Mouse (Mus musculus): ENCODE data around the gene Olfr420. TPM values are rescaled to one million over a fixed set of nuclear protein-coding genes. Genes with fewer than 3 reads are reported as not detected.

Gene Olfr420
- not detected for total RNA-seq (2021)

GRCm38 (mm10) chr1:174155333-174155732 lies at the start of gene Olfr420:
TSS of gene Olfr420 (plus strand) at chr1:174155633.
- intact Hi-C loops (cut with DNase I) = no loop called here
- DNase-seq (ENCODE audit: low spot score in 2 of 2) = no peak

GRCm38 (mm10) chr1:174121062-174121461 lies 34.4 kb upstream of the Olfr420 start, which contains the start of gene Olfr231:
TSS of gene Olfr231 (minus strand) at chr1:174121162.
- intact Hi-C loops (cut with DNase I) = no loop called here
- DNase-seq (ENCODE audit: low spot score in 2 of 2) = no peak

- no peak for DNase-seq (ENCODE audit: low spot score in 2 of 2)
- intact Hi-C loops (cut with DNase I) = no loop called here
Measured at GRCm38 (mm10) chr1:174131217-174131616, 24.2 kb upstream of the Olfr420 start, which contains the start of gene Olfr424. TSS of gene Olfr424 (plus strand) at chr1:174131517.

DNA sequence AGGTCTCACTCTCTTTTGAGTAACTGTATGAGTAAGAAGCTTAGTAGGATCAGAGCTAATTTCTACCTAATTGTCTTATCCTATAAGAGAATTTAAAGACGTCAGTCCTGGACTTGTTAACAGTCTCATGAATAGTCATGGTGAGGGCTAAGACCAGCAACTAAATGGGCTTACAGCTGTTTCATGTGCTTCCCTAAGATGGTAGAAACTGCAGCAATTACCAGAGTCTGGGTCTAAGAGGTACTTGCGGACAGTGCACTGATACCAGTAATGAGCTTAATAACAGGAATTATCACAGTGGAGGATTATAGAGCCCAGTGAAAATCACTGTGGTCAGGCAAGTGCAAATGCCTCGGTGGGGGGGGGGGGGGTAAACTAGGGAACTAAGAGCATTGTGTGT lies 23.4 kb upstream of the Olfr420 start:
- intact Hi-C loops (cut with DNase I) = no loop called here

DNA sequence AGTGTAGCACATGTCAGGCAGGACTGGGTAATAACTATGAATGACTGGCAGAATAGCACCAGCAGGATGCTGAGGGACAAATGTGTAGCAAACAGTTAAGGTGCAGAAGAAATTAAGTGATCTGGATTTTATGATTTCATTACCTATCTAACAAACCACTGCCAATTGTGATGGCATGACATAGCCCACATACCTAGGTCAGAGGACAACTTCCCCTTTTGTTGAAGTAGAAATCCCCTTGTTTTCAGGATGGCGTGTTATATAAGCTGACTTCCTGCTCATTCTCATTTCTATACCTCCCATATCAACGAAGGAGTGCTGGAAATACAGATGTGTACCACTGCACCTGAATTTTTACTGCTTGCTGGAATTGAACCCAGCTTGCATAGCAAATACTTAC lies 14.0 kb upstream of the Olfr420 start:
- no peak for DNase-seq (ENCODE audit: low spot score in 2 of 2)
- intact Hi-C loops (cut with DNase I) = no loop called here

More for the DNA sequence above, 23.4 kb upstream of the Olfr420 start:
- no peak for DNase-seq (ENCODE audit: low spot score in 2 of 2)

GRCm38 (mm10) chr1:174146696-174147095 lies 8.7 kb upstream of the Olfr420 start:
- intact Hi-C loops (cut with DNase I) = no loop called here
- DNase-seq (ENCODE audit: low spot score in 2 of 2) = no peak

- no peak for DNase-seq (ENCODE audit: low spot score in 2 of 2)
- intact Hi-C loops (cut with DNase I) = no loop called here
Measured at GRCm38 (mm10) chr1:174149289-174149688, 6.1 kb upstream of the Olfr420 start.

- intact Hi-C loops (cut with DNase I) = no loop called here
- no peak for DNase-seq (ENCODE audit: low spot score in 2 of 2)
Measured at GRCm38 (mm10) chr1:174157622-174158021, 2.2 kb downstream of the Olfr420 start.

GRCm38 (mm10) chr1:174158512-174158911 lies 3.1 kb downstream of the Olfr420 start:
- intact Hi-C loops (cut with DNase I) = no loop called here
- no peak for DNase-seq (ENCODE audit: low spot score in 2 of 2)

DNA sequence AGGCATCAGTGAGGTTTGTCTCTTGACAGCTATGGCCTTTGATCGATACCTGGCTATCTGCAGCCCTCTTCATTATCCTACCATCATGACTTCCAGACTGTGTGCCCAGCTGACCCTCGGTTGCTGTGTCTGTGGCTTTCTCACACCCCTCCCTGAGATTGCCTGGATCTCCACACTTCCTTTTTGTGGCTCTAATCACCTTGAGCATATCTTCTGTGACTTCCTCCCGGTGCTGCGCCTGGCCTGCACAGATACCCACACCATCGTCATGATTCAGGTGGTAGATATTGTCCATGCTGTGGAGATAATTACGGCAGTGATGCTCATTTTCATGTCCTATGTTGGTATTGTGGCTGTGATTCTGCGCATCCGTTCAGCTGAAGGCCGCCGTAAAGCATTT lies 3.7 kb downstream of the Olfr420 start:
- intact Hi-C loops (cut with DNase I) = no loop called here

DNA sequence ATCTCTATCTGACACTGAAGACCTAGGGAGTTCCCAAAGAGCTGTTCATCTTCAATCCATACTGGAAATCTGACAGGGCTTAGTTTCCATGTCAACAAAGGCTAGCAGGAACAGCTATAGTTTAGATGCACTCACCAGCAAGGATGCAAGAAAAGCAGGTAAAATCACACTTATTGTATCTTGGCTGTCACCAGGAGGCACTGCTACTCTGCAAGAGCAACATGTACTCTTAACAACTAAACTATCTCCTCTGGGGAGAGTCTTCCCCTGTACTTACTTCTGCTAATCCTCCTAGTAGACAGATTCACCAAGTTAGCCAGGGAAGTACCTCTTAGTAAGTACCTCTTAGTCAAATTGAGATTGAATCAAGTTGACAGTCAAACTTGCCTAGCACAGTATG lies 13.6 kb downstream of the Olfr420 start:
- intact Hi-C loops (cut with DNase I) = no loop called here
- DNase-seq (ENCODE audit: low spot score in 2 of 2) = no peak

More for the DNA sequence above, 3.7 kb downstream of the Olfr420 start:
- no peak for DNase-seq (ENCODE audit: low spot score in 2 of 2)

DNA sequence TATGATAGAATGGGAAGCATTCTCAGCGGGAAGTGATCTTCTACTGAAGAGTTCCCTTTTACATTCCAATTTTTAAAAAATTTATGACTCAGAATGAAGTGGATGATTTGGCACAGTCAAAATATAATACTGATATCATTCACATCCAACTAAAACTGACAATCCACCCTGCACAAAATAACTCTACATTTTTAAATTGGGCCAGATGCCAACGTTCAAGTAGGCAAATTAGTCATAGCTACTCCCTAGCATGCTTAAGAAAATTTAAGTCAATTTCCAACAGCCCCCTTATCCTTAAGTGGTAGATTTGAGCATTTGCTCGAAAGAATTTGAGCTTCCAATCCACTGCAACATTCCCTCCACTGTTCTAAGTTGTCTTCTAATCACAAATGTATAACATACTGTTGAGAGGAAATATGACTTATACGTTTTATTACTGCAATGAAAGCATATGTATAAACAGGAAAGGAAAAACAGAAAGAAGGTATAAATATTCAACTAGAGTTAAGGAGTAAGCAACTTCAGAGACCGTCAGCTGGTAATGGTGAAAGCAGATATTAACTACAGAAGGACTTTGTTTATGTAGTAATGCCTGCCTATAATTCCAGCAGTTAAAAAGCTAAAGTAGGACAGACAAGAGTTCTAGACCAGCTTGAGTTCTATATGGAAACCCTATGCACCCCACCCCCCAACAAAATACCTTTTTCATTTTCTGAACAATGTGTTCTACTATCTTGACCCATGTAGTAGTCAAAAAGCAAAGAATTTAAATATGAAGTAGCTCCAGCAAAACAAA lies 15.5 kb downstream of the Olfr420 start:
- DNase-seq (ENCODE audit: low spot score in 2 of 2) = peak in 1 of 2 experiments; percentile 4
- intact Hi-C loops (cut with DNase I) = no loop called here

GRCm38 (mm10) chr1:174171537-174171936 lies 16.1 kb downstream of the Olfr420 start:
- no peak for DNase-seq (ENCODE audit: low spot score in 2 of 2)
- intact Hi-C loops (cut with DNase I) = no loop called here

GRCm38 (mm10) chr1:174172605-174173004 lies 17.2 kb downstream of the Olfr420 start, which contains the start of gene Spta1:
TSS of gene Spta1 (plus strand) at chr1:174172776.
- no peak for DNase-seq (ENCODE audit: low spot score in 2 of 2)
- intact Hi-C loops (cut with DNase I) = no loop called here

GRCm38 (mm10) chr1:174204699-174205098 lies 49.3 kb downstream of the Olfr420 start:
- DNase-seq (ENCODE audit: low spot score in 2 of 2) = peak in 1 of 2 experiments; percentile 12
- intact Hi-C loops (cut with DNase I) = no loop called here

Other genes with a start within 250 kb of the Olfr420 start
- gene Ifi211, start 242.6 kb upstream of the Olfr420 start, total RNA-seq (2021) = not detected
- 1 to 10 TPM in 1 of 2 experiments, under 1 TPM in 1; 0.78 to 1.5 TPM for gene Mndal, start 213.1 kb upstream of the Olfr420 start, total RNA-seq (2021)
- gene Ifi203, start 213.0 kb upstream of the Olfr420 start, total RNA-seq (2021) = under 1 TPM; 0.55 to 0.69 TPM
- not detected for gene Ifi202b, start 172.9 kb upstream of the Olfr420 start, total RNA-seq (2021)
- gene Ifi205, start 123.8 kb upstream of the Olfr420 start, total RNA-seq (2021) = not detected
- gene Olfr433, start 114.9 kb upstream of the Olfr420 start, total RNA-seq (2021) = not detected
- gene Olfr432, start 106.4 kb upstream of the Olfr420 start, total RNA-seq (2021) = not detected
- not detected for gene Olfr430, start 89.0 kb upstream of the Olfr420 start, total RNA-seq (2021)
- gene Olfr429, start 71.3 kb upstream of the Olfr420 start, total RNA-seq (2021) = not detected
- gene Olfr427, start 58.7 kb upstream of the Olfr420 start, total RNA-seq (2021) = not detected
- gene Olfr231, start 34.5 kb upstream of the Olfr420 start, total RNA-seq (2021) = not detected
- not detected for gene Olfr424, start 24.1 kb upstream of the Olfr420 start, total RNA-seq (2021)
- under 1 TPM; 0.09 to 0.14 TPM for gene Spta1, start 17.1 kb downstream of the Olfr420 start, total RNA-seq (2021)
- gene Olfr419, start 96.4 kb downstream of the Olfr420 start, total RNA-seq (2021) = not detected
- gene Mptx1, start 174.9 kb downstream of the Olfr420 start, total RNA-seq (2021) = not detected
- gene Olfr417, start 209.5 kb downstream of the Olfr420 start, total RNA-seq (2021) = not detected
- not detected for gene Olfr248, start 235.4 kb downstream of the Olfr420 start, total RNA-seq (2021)